Mouse (Mus musculus): Measurements from ENCODE around the gene Klri1.

DNA sequence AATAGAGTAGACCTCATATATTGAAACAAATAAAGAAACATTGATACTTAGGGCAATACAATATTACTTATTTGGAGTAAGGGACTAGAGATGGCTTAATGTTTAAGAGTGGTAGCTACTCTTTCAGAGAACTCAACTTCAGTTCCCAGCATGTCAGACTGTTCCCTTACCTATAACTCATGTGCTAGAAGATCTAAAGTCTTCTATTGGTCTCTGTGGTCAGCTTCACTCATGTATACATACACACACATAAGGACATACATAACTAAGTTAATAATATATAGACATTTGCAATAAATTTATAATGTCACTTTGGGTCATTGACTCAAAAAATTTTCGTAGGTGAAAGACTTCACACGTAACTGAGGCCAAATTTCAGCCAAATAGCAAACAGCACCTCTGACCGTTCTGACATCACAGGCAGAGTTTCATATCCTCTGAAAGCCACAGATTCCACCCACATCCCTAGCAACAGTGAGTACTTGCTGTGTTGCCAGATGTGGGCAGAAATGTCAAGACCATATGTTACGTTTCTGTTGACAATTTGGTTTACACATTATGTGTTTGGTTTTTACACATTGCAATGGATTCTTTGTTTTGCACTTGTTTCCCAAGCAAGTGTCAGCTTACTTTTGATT is 30.2 kb upstream of the Klri1 start:
- TF ChIP-seq CTCF (IDR thresholded peaks at IDR 0.05; ENCODE audit: insufficient read depth, low read depth, low read length): no peak
- TF ChIP-seq POLR2A (IDR thresholded peaks at IDR 0.05; ENCODE audit: insufficient read depth, low read depth, low read length): no peak

Measured in olfactory bulb, adult 2 months (tissue).